Mouse (Mus musculus) CH12.LX (cell line): ENCODE measurements around the gene Jhy. TPM values are rescaled to one million over a fixed set of nuclear protein-coding genes. Genes with fewer than 3 reads are reported as not detected.

Source experiments
- DNase-seq: peaks from one replicate; pipeline ENCODE4 v3.0.0-alpha.2; 2013; ENCODE audit errors: extremely low read depth
- H3K27ac ChIP-seq: 2 replicates; pipeline ENCODE4 v1.5.1; 2012; ENCODE audit warnings: low read depth, mild to moderate bottlenecking, control low read depth, moderate library complexity; ENCODE audit not compliant: insufficient read depth
- H3K27me3 ChIP-seq: replicated peaks from 2 replicates; pipeline ENCODE3; 2012; ENCODE audit warnings: inconsistent platforms
- H3K36me3 ChIP-seq, 2 experiments: replicated peaks in 1 of 2; 2 replicates each; pipeline versions ENCODE3 to v1.6.1; 2012; ENCODE audit warnings: inconsistent platforms in 1 of 2, low read length in 1 of 2, mild to moderate bottlenecking in 1 of 2, mixed read lengths in 1 of 2, moderate library complexity in 1 of 2; ENCODE audit not compliant: control insufficient read depth in 1 of 2, insufficient read depth in 1 of 2
- H3K4me1 ChIP-seq, 2 experiments: 2 replicates each; pipeline ENCODE4 v1.6.1; 2012; ENCODE audit warnings: inconsistent platforms in 1 of 2, moderate library complexity in 1 of 2; ENCODE audit not compliant: insufficient read depth in 2 of 2, control insufficient read depth in 1 of 2
- H3K4me2 ChIP-seq: 2 replicates; pipeline ENCODE4 v1.6.1; 2012; ENCODE audit warnings: low read depth, mild to moderate bottlenecking, control low read depth; ENCODE audit not compliant: poor library complexity, insufficient read depth, severe bottlenecking
- H3K4me3 ChIP-seq, 3 experiments: fragments of 150-350 bp in 1 of 3; sonication (generic) in 1 of 3; replicated peaks in 1 of 3; 2 replicates each; pipeline versions ENCODE3 to v1.5.1; 2011 to 2012; ENCODE audit warnings: low read depth in 2 of 3, low read length in 2 of 3, mild to moderate bottlenecking in 2 of 3, moderate library complexity in 2 of 3, control low read depth in 1 of 3, improper control_type of control experiment in 1 of 3, inconsistent platforms in 1 of 3, mixed read lengths in 1 of 3; ENCODE audit not compliant: poor library complexity in 1 of 3
- H3K79me2 ChIP-seq: replicated peaks from 2 replicates; pipeline ENCODE4 v1.6.1; 2012; ENCODE audit warnings: mild to moderate bottlenecking, moderate library complexity; ENCODE audit not compliant: control insufficient read depth, poor library complexity, insufficient read depth, severe bottlenecking; ENCODE audit errors: extremely low read depth
- H3K9ac ChIP-seq: 2 replicates; pipeline ENCODE4 v1.6.1; 2012; ENCODE audit warnings: low read depth, mild to moderate bottlenecking, control low read depth, moderate library complexity; ENCODE audit not compliant: insufficient read depth
- H3K9me3 ChIP-seq: replicated peaks from 2 replicates; pipeline ENCODE3; 2012; ENCODE audit warnings: low read length, inconsistent platforms, mixed read lengths
- BHLHE40 ChIP-seq: IDR thresholded peaks from 2 replicates; pipeline ENCODE4 v1.6.1; 2011; ENCODE audit warnings: mild to moderate bottlenecking, low read depth, low read length, improper control_type of control experiment
- CHD1 ChIP-seq: IDR thresholded peaks from 2 replicates; pipeline ENCODE4 v1.6.1; 2012; ENCODE audit warnings: low read depth, low read length, improper control_type of control experiment, inconsistent platforms
- CHD2 ChIP-seq: IDR thresholded peaks from 2 replicates; pipeline ENCODE4 v1.6.1; 2011; ENCODE audit warnings: low read length, improper control_type of control experiment
- CTCF ChIP-seq, 2 experiments: IDR thresholded peaks in 1 of 2; conservative IDR thresholded peaks in 1 of 2; 2 replicates each; pipeline ENCODE4 v1.5.1; 2011 to 2012; ENCODE audit warnings: low read depth in 2 of 2, low read length in 2 of 2, improper control_type of control experiment in 1 of 2, inconsistent platforms in 1 of 2, mild to moderate bottlenecking in 1 of 2, moderate library complexity in 1 of 2
- ETS1 ChIP-seq: conservative IDR thresholded peaks from 2 replicates; pipeline ENCODE4 v1.6.1; 2012; ENCODE audit warnings: low read depth, mild to moderate bottlenecking, inconsistent platforms, low read length, improper control_type of control experiment, moderate library complexity
- JUND ChIP-seq: conservative IDR thresholded peaks from 2 replicates; pipeline ENCODE4 v1.6.1; 2011; ENCODE audit warnings: low read depth, low read length, improper control_type of control experiment
- MAZ ChIP-seq: IDR thresholded peaks from 2 replicates; pipeline ENCODE4 v1.6.1; 2012; ENCODE audit warnings: low read depth, mild to moderate bottlenecking, inconsistent platforms, low read length, improper control_type of control experiment, moderate library complexity
- MXI1 ChIP-seq: IDR thresholded peaks from 2 replicates; pipeline ENCODE4 v1.6.1; 2011; ENCODE audit warnings: mild to moderate bottlenecking, low read depth, low read length, improper control_type of control experiment
- NRF1 ChIP-seq: IDR thresholded peaks from 2 replicates; pipeline ENCODE4 v1.6.1; 2014; ENCODE audit warnings: low read depth, mild to moderate bottlenecking, inconsistent platforms, low read length, improper control_type of control experiment, moderate library complexity
- PAX5 ChIP-seq: IDR thresholded peaks from 2 replicates; pipeline ENCODE4 v1.6.1; 2012; ENCODE audit warnings: low read length, inconsistent platforms, mixed read lengths
- POLR2AphosphoS2 ChIP-seq: IDR thresholded peaks from 2 replicates; pipeline ENCODE4 v1.6.1; 2011; ENCODE audit warnings: low read depth, low read length, improper control_type of control experiment
- RAD21 ChIP-seq: IDR thresholded peaks from 2 replicates; pipeline ENCODE4 v1.6.1; 2011; ENCODE audit warnings: low read depth, mild to moderate bottlenecking, low read length, improper control_type of control experiment, moderate library complexity
- RCOR1 ChIP-seq: conservative IDR thresholded peaks from 2 replicates; pipeline ENCODE4 v1.6.1; 2012; ENCODE audit warnings: low read depth, mild to moderate bottlenecking, inconsistent platforms, low read length, improper control_type of control experiment
- SIN3A ChIP-seq: IDR thresholded peaks from 2 replicates; pipeline ENCODE4 v1.6.1; 2012; ENCODE audit warnings: low read length, improper control_type of control experiment, inconsistent platforms
- SMC3 ChIP-seq: IDR thresholded peaks from 2 replicates; pipeline ENCODE4 v1.6.1; 2011; ENCODE audit warnings: low read depth, low read length, improper control_type of control experiment
- TBP ChIP-seq: conservative IDR thresholded peaks from 2 replicates; pipeline ENCODE4 v1.6.1; 2011; ENCODE audit warnings: low read depth, low read length, improper control_type of control experiment
- USF1 ChIP-seq: IDR thresholded peaks from 2 replicates; pipeline ENCODE4 v1.6.1; 2014; ENCODE audit warnings: low read depth, mild to moderate bottlenecking, inconsistent platforms, low read length, improper control_type of control experiment
- USF2 ChIP-seq: conservative IDR thresholded peaks from 2 replicates; pipeline ENCODE4 v1.6.1; 2011; ENCODE audit warnings: low read depth, low read length, improper control_type of control experiment
- ZC3H11A ChIP-seq: IDR thresholded peaks from 2 replicates; pipeline ENCODE4 v1.6.1; 2012; ENCODE audit warnings: low read depth, mild to moderate bottlenecking, inconsistent platforms, low read length, improper control_type of control experiment
- ZKSCAN1 ChIP-seq: IDR thresholded peaks from 2 replicates; pipeline ENCODE4 v1.6.1; 2012; ENCODE audit warnings: low read depth, inconsistent platforms, low read length, improper control_type of control experiment, borderline replicate concordance
- dilution Hi-C: fragments of 300-500 bp; cut with MboI; formaldehyde crosslinking; loops from 2 replicates; pipeline ENCODE4 v1.14.3; 2020; ENCODE audit warnings: low sequenced_read_pairs; ENCODE audit not compliant: extremely low pct_unique_long_range_greater_than_20kb, extremely low pct_ligation_motif_present
- in situ Hi-C: fragments of 300-500 bp; cut with MboI; formaldehyde crosslinking; loops from 3 replicates; pipeline ENCODE4 v1.14.3; 2019; ENCODE audit warnings: low sequenced_read_pairs, low pct_ligation_motif_present, low pct_unique_long_range_greater_than_20kb, mixed read lengths
- polyA plus RNA-seq: library from polyadenylated mRNA; unstranded; fragments of >175 nt; gene quantifications from 2 replicates; pipeline ENCODE4 v1.2.1, GENCODE M21; 2012; ENCODE audit warnings: low read depth; ENCODE audit not compliant: insufficient read length
- total RNA-seq, 2 experiments: library from RNA; depleted of rRNA; stranded (reverse); fragments of 300-350 nt in 1 of 2; fragments of >200 nt in 1 of 2; gene quantifications; 2 replicates each; pipeline ENCODE4 v1.2.3; 2012 to 2014

The Jhy gene
- total and polyA plus RNA-seq, 3 experiments = not detected

DNA sequence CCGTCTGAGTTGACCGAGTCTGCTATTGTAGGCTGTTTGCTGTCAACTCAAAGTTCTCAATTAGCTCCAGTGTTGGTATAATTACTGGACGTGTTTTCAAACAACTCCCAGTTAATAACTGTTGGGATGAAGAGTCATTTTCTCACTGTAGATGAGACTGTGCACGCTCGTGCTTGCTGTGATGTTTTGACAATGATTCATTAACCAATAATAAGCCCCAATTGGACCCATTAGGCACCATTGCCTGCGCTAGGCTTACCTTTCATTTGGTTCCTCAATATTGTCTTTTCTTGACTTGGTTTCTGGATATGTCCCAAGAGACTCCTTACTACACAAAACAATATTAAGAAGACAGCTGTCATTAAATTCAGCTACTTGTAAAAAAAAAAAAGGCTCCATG lies 71.5 kb downstream of the Jhy start:
- no peak overlapping the region for H3K4me3 ChIP-seq
- no peak overlapping the region for H3K9ac ChIP-seq
- no peak overlapping the region for H3K4me2 ChIP-seq
- dilution Hi-C loops (no loop called here), in situ Hi-C loops (no loop called here)
- no peak for DNase-seq
- no peaks in the 10 kb centered on the region for H3K36me3 ChIP-seq
- no peaks in the 10 kb centered on the region for H3K9me3 ChIP-seq
- no peaks in the 10 kb centered on the region for H3K79me2 ChIP-seq
- H3K4me1 ChIP-seq = no peaks in the 10 kb centered on the region
- no peaks in the 10 kb centered on the region for H3K27me3 ChIP-seq
- H3K27ac ChIP-seq = no peak overlapping the region
- TF ChIP-seq BHLHE40 (no peak), NRF1 (no peak), PAX5 (no peak), RCOR1 (no peak), ZKSCAN1 (no peak), ETS1 (no peak), RAD21 (no peak)

DNA sequence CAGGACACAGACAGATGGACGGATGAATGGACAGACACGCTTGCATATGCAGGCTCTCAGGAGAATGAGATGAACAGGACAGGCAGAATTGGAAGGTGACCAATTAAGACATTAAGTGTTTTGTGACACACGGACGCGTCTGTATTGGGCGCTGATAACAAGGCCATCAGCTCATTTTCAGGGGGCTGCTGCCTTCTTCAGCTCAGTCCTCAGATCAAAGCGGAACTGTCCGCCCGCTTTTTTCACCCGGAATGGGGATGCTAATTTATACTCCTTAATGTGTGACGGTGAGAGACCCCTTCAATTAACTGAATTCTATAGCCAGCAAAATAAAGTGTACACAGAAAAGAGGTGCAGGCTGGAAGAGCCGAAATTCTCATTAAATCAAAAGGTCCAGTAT lies 74.5 kb downstream of the Jhy start:
- no peak for DNase-seq
- Histone ChIP-seq H3K4me1 (no peaks in the 10 kb centered on the region), H3K36me3 (no peaks in the 10 kb centered on the region), H3K79me2 (no peaks in the 10 kb centered on the region)
- TF ChIP-seq ZC3H11A (no peak), ETS1 (no peak), SMC3 (no peak), MAZ (no peak), CTCF (conservative IDR thresholded peaks at IDR 0.05 in 1 of 2, IDR thresholded peaks at IDR 0.05 in 1 of 2; ENCODE audit: low read depth in 2 of 2, low read length in 2 of 2) (no peak)
- TF ChIP-seq, all 38 proteins: peak for 0
- no peaks in the 10 kb centered on the region for H3K27me3 ChIP-seq
- H3K9ac ChIP-seq = no peak overlapping the region
- in situ Hi-C loops = no loop called here
- no peak overlapping the region for H3K27ac ChIP-seq
- dilution Hi-C loops = no loop called here
- no peaks in the 10 kb centered on the region for H3K9me3 ChIP-seq
- H3K4me3 ChIP-seq = no peak overlapping the region
- no peak overlapping the region for H3K4me2 ChIP-seq

DNA sequence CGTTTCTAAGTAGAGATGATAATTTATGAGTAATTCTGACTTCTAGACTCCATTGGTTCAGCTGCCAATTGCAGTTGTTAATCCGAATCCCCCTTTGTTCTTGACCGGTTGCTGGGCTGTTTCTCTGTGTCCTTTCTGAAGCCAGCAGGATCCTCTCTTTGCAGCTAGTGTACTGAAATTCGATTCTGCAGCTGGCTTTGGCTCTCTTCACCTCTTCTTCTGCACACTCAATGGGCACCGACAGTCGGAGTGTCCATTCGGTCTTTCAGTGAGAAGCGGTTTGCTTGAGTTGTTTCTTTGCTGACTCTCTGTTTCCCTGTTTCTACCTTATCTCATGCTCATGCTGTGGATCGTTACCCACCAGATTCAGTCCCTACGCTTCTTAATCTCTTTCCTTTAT lies 78.2 kb downstream of the Jhy start:
- no peak for TF ChIP-seq MXI1
- no peak for TF ChIP-seq NRF1
- no peak for TF ChIP-seq JUND
- TF ChIP-seq USF1 = no peak
- no peak for TF ChIP-seq SIN3A
- no peak for TF ChIP-seq RAD21
- TF ChIP-seq CHD2 = no peak
- no peak for TF ChIP-seq TBP
- no peak for TF ChIP-seq POLR2AphosphoS2
- no peak for TF ChIP-seq USF2
- TF ChIP-seq CHD1 = no peak
- TF ChIP-seq, all 38 proteins: peak for 0
- H3K4me3 ChIP-seq = no peak overlapping the region
- dilution Hi-C loops (no loop called here), in situ Hi-C loops (no loop called here)
- no peaks in the 10 kb centered on the region for H3K36me3 ChIP-seq
- no peak overlapping the region for H3K27ac ChIP-seq
- H3K79me2 ChIP-seq = no peaks in the 10 kb centered on the region
- no peak for DNase-seq
- no peaks in the 10 kb centered on the region for H3K27me3 ChIP-seq
- H3K4me1 ChIP-seq = no peaks in the 10 kb centered on the region
- no peak overlapping the region for H3K4me2 ChIP-seq
- H3K9ac ChIP-seq = no peak overlapping the region
- no peaks in the 10 kb centered on the region for H3K9me3 ChIP-seq
